Mouse (Mus musculus): ENCODE results near the gene Oser1. TPM values are rescaled to one million over a fixed set of nuclear protein-coding genes. Genes with fewer than 3 reads are reported as not detected.

Oser1 gene
- polyA plus RNA-seq, 1 experiment from 2014 or later = 79.0 TPM

GRCm38 (mm10) chr2:163452738-163453137 lies 28.2 kb upstream of the Oser1 start:
- no peak overlapping the region for H3K27ac ChIP-seq (ENCODE audit: low read length)
- no peak overlapping the region for H3K4me2 ChIP-seq (ENCODE audit: low read depth, low read length)
- H3K9me3 ChIP-seq (replicated peaks; ENCODE audit: control insufficient read depth, low read length) = no peaks in the 10 kb centered on the region
- no peaks in the 10 kb centered on the region; the same call in none of the 2 replicates for H3K27me3 ChIP-seq (ENCODE audit: control insufficient read depth, insufficient read depth, low read length)
- no peaks in the 10 kb centered on the region for H3K36me3 ChIP-seq (ENCODE audit: control insufficient read depth, insufficient read depth, low read length)
- WGBS = 84% methylated on average over 6 of the region's 6 CpGs
- no peak overlapping the region for H3K4me3 ChIP-seq (replicated peaks; ENCODE audit: low read length)
- ATAC-seq (ENCODE audit: insufficient read depth, low FRiP score) = no peak
- no peak overlapping the region for H3K9ac ChIP-seq (ENCODE audit: low read length)
- H3K4me1 ChIP-seq (ENCODE audit: control insufficient read depth, insufficient read depth, low read length) = no peaks in the 10 kb centered on the region

GRCm38 (mm10) chr2:163450668-163451295 lies 26.3 kb upstream of the Oser1 start:
- Histone ChIP-seq H3K9ac (ENCODE audit: low read length) (no peak overlapping the region), H3K27me3 (ENCODE audit: control insufficient read depth, insufficient read depth, low read length) (no peaks in the 10 kb centered on the region), H3K9me3 (replicated peaks; ENCODE audit: control insufficient read depth, low read length) (no peaks in the 10 kb centered on the region), H3K4me1 (ENCODE audit: control insufficient read depth, insufficient read depth, low read length) (no peaks in the 10 kb centered on the region), H3K36me3 (ENCODE audit: control insufficient read depth, insufficient read depth, low read length) (no peaks in the 10 kb centered on the region), H3K27ac (ENCODE audit: low read length) (no peak overlapping the region), H3K4me3 (replicated peaks; ENCODE audit: low read length) (no peak overlapping the region), H3K4me2 (ENCODE audit: low read depth, low read length) (no peak overlapping the region)
- no peak for ATAC-seq (ENCODE audit: insufficient read depth, low FRiP score)
- 57% methylated on average over 6 of the region's 6 CpGs for WGBS

GRCm38 (mm10) chr2:163449276-163449675 lies 24.8 kb upstream of the Oser1 start:
- H3K27ac ChIP-seq (ENCODE audit: low read length) = no peak overlapping the region
- H3K4me2 ChIP-seq (ENCODE audit: low read depth, low read length) = no peak overlapping the region
- no peaks in the 10 kb centered on the region for H3K9me3 ChIP-seq (replicated peaks; ENCODE audit: control insufficient read depth, low read length)
- H3K9ac ChIP-seq (ENCODE audit: low read length) = no peak overlapping the region
- H3K27me3 ChIP-seq (ENCODE audit: control insufficient read depth, insufficient read depth, low read length) = no peaks in the 10 kb centered on the region
- H3K4me3 ChIP-seq (replicated peaks; ENCODE audit: low read length) = no peak overlapping the region
- no peaks in the 10 kb centered on the region for H3K36me3 ChIP-seq (ENCODE audit: control insufficient read depth, insufficient read depth, low read length)
- H3K4me1 ChIP-seq (ENCODE audit: control insufficient read depth, insufficient read depth, low read length) = no peaks in the 10 kb centered on the region
- WGBS = 56% methylated on average over 3 of the region's 3 CpGs
- ATAC-seq (ENCODE audit: insufficient read depth, low FRiP score) = no peak

GRCm38 (mm10) chr2:163447375-163447774 lies 22.9 kb upstream of the Oser1 start:
- no peak overlapping the region for H3K9ac ChIP-seq (ENCODE audit: low read length)
- H3K4me3 ChIP-seq (replicated peaks; ENCODE audit: low read length) = no peak overlapping the region
- H3K36me3 ChIP-seq (ENCODE audit: control insufficient read depth, insufficient read depth, low read length) = no peaks in the 10 kb centered on the region
- no peaks in the 10 kb centered on the region for H3K9me3 ChIP-seq (replicated peaks; ENCODE audit: control insufficient read depth, low read length)
- 78% methylated on average over 12 of the region's 12 CpGs for WGBS
- no peak overlapping the region for H3K27ac ChIP-seq (ENCODE audit: low read length)
- ATAC-seq (ENCODE audit: insufficient read depth, low FRiP score) = no peak
- H3K4me2 ChIP-seq (ENCODE audit: low read depth, low read length) = no peak overlapping the region
- no peaks in the 10 kb centered on the region for H3K27me3 ChIP-seq (ENCODE audit: control insufficient read depth, insufficient read depth, low read length)
- H3K4me1 ChIP-seq (ENCODE audit: control insufficient read depth, insufficient read depth, low read length) = no peaks in the 10 kb centered on the region

GRCm38 (mm10) chr2:163444017-163444416 lies 19.5 kb upstream of the Oser1 start:
- ATAC-seq (ENCODE audit: insufficient read depth, low FRiP score) = peak; percentile 44; the same call in 1 of the 2 replicates
- H3K4me3 ChIP-seq (replicated peaks; ENCODE audit: low read length) = no peak overlapping the region
- no peaks in the 10 kb centered on the region for H3K27me3 ChIP-seq (ENCODE audit: control insufficient read depth, insufficient read depth, low read length)
- no peak overlapping the region for H3K27ac ChIP-seq (ENCODE audit: low read length)
- 44% methylated on average over 7 of the region's 7 CpGs for WGBS
- no peaks in the 10 kb centered on the region for H3K9me3 ChIP-seq (replicated peaks; ENCODE audit: control insufficient read depth, low read length)
- no peak overlapping the region for H3K4me2 ChIP-seq (ENCODE audit: low read depth, low read length)
- H3K36me3 ChIP-seq (ENCODE audit: control insufficient read depth, insufficient read depth, low read length) = no peaks in the 10 kb centered on the region
- H3K4me1 ChIP-seq (ENCODE audit: control insufficient read depth, insufficient read depth, low read length) = no peaks in the 10 kb centered on the region
- H3K9ac ChIP-seq (ENCODE audit: low read length) = no peak overlapping the region

- H3K27me3 ChIP-seq (ENCODE audit: control insufficient read depth, insufficient read depth, low read length) = no peaks in the 10 kb centered on the region
- H3K9me3 ChIP-seq (replicated peaks; ENCODE audit: control insufficient read depth, low read length) = no peaks in the 10 kb centered on the region
- WGBS = 59% methylated on average over 6 of the region's 6 CpGs
- no peak overlapping the region for H3K9ac ChIP-seq (ENCODE audit: low read length)
- no peaks in the 10 kb centered on the region for H3K36me3 ChIP-seq (ENCODE audit: control insufficient read depth, insufficient read depth, low read length)
- no peak overlapping the region for H3K4me2 ChIP-seq (ENCODE audit: low read depth, low read length)
- no peak overlapping the region for H3K4me3 ChIP-seq (replicated peaks; ENCODE audit: low read length)
- H3K27ac ChIP-seq (ENCODE audit: low read length) = no peak overlapping the region
- no peak for ATAC-seq (ENCODE audit: insufficient read depth, low FRiP score)
- H3K4me1 ChIP-seq (ENCODE audit: control insufficient read depth, insufficient read depth, low read length) = no peaks in the 10 kb centered on the region
Measured at GRCm38 (mm10) chr2:163443543-163443942, 19.0 kb upstream of the Oser1 start.

- Histone ChIP-seq H3K27me3 (ENCODE audit: control insufficient read depth, insufficient read depth, low read length) (no peaks in the 10 kb centered on the region), H3K9me3 (replicated peaks; ENCODE audit: control insufficient read depth, low read length) (no peaks in the 10 kb centered on the region), H3K4me1 (ENCODE audit: control insufficient read depth, insufficient read depth, low read length) (no peaks in the 10 kb centered on the region), H3K4me3 (replicated peaks; ENCODE audit: low read length) (0 out of 2 replicates have a peak overlapping the region, but pooled peaks have one; percentile 37), H3K27ac (ENCODE audit: low read length) (no peak overlapping the region), H3K4me2 (ENCODE audit: low read depth, low read length) (no peak overlapping the region), H3K36me3 (ENCODE audit: control insufficient read depth, insufficient read depth, low read length) (no peaks in the 10 kb centered on the region), H3K9ac (ENCODE audit: low read length) (no peak overlapping the region)
- ATAC-seq (ENCODE audit: insufficient read depth, low FRiP score) = no peak
- 54% methylated on average over 1 of the region's 1 CpGs for WGBS
Measured at GRCm38 (mm10) chr2:163439488-163439887, 15.0 kb upstream of the Oser1 start.

- peak overlapping the region; percentile 37 for H3K4me3 ChIP-seq (replicated peaks; ENCODE audit: low read length)
- ATAC-seq (ENCODE audit: insufficient read depth, low FRiP score) = peak; percentile 31; the same call in 1 of the 2 replicates
- H3K9ac ChIP-seq (ENCODE audit: low read length) = 0 out of 2 replicates have a peak overlapping the region, but pooled peaks have one; percentile 4
- peak overlapping the region; percentile 44 for H3K4me2 ChIP-seq (ENCODE audit: low read depth, low read length)
- no peaks in the 10 kb centered on the region for H3K9me3 ChIP-seq (replicated peaks; ENCODE audit: control insufficient read depth, low read length)
- no peaks in the 10 kb centered on the region for H3K27me3 ChIP-seq (ENCODE audit: control insufficient read depth, insufficient read depth, low read length)
- H3K27ac ChIP-seq (ENCODE audit: low read length) = no peak overlapping the region
- no peaks in the 10 kb centered on the region for H3K4me1 ChIP-seq (ENCODE audit: control insufficient read depth, insufficient read depth, low read length)
- WGBS = 3% methylated on average over 30 of the region's 30 CpGs
- H3K36me3 ChIP-seq (ENCODE audit: control insufficient read depth, insufficient read depth, low read length) = no peaks in the 10 kb centered on the region
Measured at GRCm38 (mm10) chr2:163438619-163439451, 14.3 kb upstream of the Oser1 start.

- H3K9me3 ChIP-seq (replicated peaks; ENCODE audit: control insufficient read depth, low read length) = no peaks in the 10 kb centered on the region
- no peaks in the 10 kb centered on the region for H3K4me1 ChIP-seq (ENCODE audit: control insufficient read depth, insufficient read depth, low read length)
- no peaks in the 10 kb centered on the region for H3K27me3 ChIP-seq (ENCODE audit: control insufficient read depth, insufficient read depth, low read length)
- no peak within 1 kb of the TSS for H3K27ac ChIP-seq (ENCODE audit: low read length)
- H3K36me3 ChIP-seq (ENCODE audit: control insufficient read depth, insufficient read depth, low read length) = no peaks in the 10 kb centered on the region
- H3K9ac ChIP-seq (ENCODE audit: low read length) = 0 out of 2 replicates have a peak within 1 kb of the TSS, but pooled peaks have one; percentile 4
- peak within 1 kb of the TSS; percentile 37 for H3K4me3 ChIP-seq (replicated peaks; ENCODE audit: low read length)
- peak within 1 kb of the TSS; percentile 44 for H3K4me2 ChIP-seq (ENCODE audit: low read depth, low read length)
- ATAC-seq (ENCODE audit: insufficient read depth, low FRiP score) = 0 out of 2 replicates have a peak, but pooled peaks have one; percentile 25
- 1% methylated on average over 16 of the region's 18 CpGs for WGBS
Measured at GRCm38 (mm10) chr2:163438246-163438618, 13.7 kb upstream of the Oser1 start, which contains the start of gene Gdap1l1. Gene Gdap1l1, plus strand, starts transcription at chr2:163438476.
